Mouse (Mus musculus): ENCODE results near the gene Lhx1.
A peak's percentile ranks its signal among the peaks of the same experiment; 100 is the strongest.

The Lhx1 gene

DNA sequence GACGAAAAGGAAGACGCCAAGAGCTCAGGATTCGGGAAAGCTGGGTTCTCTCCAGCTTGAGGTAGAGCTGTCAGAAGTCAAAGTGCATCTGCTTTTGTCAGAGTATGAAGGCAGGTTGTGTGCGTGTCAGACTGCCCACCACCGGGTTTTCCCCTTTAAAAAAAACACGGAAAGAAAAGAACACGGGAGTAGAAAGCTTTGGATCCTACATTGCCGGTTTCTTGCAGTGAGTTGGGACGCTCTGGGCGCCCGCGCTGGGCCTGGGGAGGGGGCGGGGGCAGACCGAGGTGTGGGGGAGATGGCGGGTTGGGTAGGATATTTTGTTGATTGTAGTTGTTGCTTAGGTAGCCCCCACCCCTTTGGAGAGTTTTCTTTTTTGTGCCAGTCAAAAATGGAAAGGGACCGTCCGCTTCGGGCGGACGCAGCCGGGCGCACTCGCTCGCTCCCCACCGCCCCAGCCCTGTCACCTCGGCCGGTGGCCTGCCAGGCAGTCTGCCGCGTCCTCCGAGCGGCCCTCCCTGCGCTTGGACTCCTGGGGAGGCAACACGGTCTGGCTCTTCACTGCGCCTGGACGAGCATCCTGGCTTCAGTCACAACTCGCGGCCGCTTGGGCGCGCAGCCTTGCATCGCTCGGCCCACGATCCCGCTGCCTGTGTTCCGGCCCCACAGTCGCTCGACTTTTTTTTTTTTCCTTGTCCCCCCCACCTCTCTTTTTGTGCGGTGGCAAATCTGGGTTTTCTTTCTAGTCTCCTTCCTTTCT lies 644 bp downstream of the Lhx1 start:
- peak; percentile 74 for DNase-seq

DNA sequence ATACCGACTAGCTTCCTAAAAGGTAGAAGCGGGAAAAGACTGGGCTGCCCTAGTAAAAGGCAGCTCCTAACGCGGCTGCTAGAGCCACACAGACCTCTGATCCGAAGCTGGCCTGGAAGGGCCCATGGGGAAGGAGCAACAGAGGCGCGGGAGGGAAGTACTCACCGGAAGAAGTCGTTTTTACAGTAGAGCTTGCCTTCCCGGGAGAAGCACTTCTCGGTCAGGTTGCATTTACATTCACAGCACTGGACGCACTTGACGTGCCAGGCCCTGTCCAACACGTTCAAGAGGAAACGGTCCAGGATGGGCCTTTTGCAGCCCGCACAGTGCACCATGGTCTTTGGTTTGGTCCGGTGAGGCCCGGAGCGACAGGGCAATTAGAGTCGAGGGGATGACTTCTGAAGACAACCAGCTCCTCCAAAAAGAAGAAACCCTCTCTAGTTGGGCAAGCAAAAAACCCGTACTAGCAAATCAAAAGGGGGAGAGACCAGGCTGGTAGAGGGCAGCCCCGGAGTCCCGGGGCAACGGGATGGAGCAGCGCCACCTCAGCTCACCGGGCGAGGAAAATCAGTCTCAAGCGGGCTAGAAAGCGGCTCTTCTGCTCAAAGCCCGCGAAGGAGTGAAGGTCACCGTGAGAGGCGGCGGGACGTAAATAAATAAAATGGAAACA lies 1.4 kb downstream of the Lhx1 start:
- peak; percentile 39 for DNase-seq

DNA sequence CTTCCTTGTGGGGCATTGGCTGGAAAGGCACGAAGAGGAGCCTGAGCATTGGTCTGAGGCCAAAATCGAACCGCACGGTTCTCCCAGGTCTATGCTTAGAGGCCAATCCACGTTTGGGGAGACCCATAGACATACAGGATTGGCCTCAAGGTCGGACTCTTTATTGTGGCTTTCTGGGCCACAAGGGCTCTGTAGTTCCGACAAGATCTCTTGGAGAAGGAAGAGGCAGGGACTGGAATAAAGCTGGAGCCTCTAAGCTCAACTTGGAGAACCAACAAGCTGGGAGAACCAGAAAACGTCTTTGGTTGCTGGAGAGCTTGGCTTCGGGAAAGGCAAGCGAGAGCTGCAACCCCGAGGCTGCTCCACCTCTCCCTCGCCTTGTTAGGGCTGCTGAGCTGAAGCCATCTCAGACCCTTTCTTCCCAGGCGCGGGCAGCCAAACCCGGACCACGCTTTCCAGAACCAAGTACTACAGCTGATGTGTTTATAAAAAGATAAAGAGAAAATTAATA lies 2.0 kb downstream of the Lhx1 start:
- peak; percentile 46 for DNase-seq

DNA sequence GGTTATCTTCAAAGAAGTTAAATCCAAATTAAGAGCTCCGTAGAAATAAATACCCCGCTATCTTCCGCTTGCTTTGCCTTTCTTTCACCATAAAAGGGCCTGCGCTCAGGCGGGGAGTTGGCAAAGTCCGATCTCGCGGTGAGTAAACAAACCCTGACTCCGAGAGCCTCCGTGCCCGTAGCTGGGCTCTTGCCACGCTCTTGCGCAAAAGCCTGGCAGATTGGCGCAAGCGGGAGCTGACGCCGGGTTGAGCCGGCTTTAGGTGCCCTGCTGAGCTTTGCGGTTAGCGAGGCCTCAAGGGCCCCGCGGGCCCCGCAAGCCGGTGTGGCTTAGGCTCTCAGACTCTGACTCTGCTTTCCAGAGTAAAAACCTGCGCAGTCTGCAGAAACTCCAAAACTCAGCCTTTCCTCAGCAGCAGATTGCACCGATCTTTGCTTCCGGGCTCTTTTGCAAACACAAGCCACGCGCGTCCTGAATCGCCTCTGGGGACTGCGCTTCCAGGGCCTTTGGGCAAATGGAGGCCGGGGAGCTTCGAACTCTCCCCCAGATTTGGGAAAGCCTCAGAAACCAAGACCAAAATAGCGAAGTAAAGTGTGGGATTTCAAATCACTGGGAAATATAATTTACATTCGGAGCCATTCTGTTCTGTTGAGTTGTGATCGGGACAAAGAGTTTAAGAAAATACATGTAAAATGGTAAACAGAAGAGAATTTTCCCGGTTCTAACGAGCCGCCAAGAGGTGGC lies 2.6 kb downstream of the Lhx1 start:
- DNase-seq: peak; percentile 60

DNA sequence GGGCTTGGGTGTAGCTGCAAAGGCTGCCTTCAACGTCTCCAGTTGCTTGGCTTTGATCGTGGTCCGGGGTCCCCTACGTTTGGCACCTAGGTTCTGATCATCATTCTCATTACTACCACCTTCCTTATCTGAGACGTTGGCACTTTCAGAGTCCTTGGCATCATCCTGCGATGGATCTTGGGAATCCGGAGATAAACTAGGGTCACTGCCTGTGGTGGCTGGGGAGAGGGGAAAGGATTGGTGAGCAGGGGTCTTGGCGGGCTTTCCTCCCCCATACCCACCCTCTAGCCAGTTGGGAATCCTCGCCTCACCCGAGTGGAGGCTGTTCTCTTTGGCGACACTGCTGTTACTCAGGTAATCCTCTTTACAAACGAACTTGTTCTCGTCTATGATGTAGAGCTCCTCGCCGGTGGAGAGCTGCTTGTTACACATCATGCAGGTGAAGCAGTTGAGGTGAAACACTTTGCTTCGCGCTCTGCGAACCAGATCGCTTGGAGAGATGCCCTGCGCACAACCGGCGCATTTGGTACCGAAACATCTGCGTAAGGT lies 3.5 kb downstream of the Lhx1 start:
- peak; percentile 11 for DNase-seq

DNA sequence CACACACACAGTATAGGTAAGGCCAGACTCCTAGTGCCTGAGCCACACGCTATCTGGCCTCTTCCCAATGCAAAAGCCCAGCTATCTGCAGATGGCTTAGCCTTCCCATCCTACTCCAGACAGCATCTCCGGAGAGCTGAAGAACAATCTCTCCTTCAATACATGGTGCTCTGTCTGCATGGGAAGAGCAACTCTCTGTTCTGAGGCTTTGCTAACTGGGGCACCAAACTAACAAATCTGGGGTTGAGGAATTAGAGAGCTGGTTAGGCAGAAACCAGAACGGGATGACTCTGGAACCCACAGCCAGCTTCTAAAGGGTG lies 4.3 kb downstream of the Lhx1 start:
- DNase-seq: no peak

DNA sequence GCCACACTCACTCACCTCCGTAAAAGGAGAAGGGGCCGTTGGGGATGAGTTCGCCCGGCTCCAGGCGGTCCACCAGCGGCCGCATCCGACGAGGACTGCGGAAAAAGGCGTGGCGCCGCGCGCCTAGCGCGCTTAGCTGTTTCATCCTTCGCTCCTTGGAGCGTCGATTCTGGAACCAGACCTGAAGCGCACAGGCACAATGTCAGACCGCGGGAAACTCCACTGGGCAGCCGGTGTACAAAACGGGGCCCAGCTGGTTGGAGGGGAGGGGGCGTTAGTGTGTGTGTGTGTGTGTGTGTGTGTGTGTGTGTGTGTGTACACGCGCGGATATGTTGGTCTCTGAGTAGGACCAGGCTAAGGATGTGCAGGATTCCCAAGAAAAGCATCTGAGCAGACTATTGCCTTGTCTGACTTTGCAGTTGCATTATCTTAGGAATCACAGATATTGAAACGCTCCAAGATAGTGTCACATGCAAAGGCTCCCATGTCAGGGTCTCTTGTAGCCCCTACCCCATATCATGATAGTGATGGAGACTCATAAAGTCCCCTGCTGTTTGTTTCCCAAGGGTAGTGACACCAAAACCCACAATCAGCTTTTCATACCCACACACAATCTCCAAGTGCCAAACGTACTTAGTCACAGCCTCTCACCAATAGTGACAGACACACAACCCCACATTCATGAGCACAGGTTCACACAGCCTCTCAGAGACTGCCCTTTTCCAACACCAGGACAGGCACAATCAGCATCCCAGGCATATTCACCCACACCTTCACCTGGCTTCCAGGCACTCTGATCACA lies 4.9 kb downstream of the Lhx1 start:
- peak; percentile 54 for DNase-seq

DNA sequence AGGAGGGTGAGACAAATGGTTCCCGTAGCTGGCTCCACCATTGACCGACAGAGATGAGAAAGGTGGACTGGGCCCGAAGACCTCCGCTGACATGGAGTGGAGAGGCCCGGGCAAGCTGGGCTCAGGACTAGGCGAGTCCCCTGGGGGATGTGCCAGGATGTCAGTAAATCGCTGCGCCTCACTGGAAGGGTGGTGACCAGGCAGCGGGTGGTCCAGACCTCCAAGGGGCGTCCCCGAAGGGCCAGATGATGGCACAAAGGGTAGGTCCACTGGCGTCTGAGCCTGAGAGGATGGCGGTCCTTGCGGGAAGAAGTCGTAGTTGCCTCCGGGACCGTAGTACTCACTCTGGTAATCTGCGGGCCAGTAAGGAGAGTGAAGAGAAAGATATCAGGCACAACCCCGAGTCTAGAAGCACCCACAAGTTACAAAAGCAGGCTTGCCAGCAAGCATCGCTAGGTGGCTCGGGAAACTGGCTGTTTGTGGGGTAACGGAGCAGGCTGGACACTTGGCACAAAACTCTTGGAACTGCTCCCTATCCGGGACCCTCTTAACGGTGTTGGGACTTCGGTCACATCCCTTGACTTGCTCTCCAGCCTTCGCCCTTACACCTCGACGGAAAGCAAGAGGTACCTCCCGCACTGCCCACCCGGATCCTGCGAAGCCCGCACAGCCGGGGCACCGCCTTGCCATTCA lies 5.6 kb downstream of the Lhx1 start:
- DNase-seq: peak; percentile 38

DNA sequence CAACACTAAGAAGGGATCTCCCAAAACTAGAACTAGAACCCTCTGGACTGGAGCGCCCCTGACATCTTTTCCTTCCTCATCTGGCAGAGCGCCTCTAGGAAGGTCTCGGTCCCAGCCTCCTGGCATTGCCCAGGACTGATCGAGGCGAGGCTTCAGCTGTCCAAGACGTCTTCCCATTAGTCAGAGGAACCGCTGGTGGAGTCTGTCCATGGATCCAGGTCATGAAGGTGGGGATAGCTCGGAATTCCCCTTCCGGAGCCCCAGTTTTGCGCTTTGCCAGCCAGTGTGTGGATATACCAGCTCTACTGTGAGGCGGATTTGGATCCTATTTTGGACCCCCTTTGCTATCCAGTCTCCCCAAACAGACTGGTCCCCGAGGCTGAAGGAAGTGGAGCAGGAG lies 6.3 kb downstream of the Lhx1 start:
- peak; percentile 32 for DNase-seq

DNA sequence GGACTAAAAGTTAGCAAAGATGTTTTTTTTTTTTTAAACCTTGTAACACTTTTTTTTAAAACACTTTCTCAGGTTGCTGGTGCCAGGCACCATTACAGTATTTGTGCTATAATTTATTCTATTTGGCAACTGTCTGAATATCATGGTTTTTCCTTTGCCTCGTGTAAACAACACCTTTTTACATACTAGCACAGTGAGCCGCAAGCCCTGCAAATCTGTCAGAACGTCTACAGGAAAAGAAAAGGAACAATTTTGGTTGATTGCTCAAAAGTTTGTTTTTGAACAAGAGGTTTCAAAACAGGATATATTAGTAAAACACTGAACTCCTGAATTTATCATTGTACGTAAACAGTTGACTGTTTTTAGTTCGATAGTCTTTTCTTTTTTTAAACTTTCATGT lies 7.1 kb downstream of the Lhx1 start:
- DNase-seq: no peak

DNA sequence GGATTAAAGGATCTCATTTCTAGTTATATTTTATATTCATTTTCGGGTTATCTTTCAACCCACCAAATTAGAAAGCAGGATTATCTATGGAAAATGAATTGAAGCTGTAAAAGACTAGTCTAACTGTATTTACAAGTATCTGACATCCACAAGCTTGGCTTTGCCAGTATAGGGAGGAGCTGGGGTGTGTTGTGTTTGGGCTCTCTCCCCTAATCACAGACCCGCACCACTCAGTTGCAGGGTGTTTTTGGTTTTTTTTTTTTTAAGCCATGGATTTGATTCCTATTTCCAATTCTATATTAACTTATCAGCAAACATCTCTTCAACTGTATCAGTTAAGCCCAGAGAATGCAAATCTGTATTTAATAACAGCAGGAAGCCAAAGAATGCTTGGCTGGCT lies 7.9 kb downstream of the Lhx1 start:
- DNase-seq: peak; percentile 21

DNA sequence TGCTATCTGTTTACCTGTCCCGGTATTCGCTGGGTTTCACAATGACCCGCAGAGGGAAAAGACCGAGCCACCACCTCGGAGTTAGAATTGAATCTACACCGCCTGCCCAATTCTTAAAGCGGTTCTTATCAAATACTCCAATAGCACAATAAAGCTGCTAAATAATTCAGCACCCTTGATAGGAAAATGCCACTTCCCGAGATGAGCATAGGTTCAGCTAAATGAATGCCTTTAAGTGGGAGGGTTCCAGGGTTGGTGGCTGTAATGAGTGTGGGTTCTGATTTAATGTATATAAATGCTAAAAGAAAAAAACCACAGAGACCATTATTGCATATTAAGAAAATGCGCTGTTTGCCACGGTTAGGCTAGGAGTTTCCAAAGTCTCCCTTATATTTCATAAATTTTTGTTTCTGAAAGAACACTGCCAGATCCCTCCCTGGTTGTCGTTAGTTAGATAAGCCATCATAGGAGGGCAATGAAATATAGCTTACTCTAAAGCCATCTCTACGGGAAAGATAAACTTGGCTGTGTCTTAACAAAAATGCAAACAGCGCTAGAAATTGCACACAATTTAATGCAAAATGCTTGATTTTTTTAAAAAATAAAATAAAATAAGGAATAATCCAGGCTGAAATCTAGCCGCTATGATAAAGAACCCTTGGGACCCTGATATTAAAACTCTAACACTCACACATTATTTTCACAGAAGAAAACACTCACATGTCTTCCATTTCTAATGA lies 8.7 kb downstream of the Lhx1 start:
- DNase-seq: peak; percentile 19

DNA sequence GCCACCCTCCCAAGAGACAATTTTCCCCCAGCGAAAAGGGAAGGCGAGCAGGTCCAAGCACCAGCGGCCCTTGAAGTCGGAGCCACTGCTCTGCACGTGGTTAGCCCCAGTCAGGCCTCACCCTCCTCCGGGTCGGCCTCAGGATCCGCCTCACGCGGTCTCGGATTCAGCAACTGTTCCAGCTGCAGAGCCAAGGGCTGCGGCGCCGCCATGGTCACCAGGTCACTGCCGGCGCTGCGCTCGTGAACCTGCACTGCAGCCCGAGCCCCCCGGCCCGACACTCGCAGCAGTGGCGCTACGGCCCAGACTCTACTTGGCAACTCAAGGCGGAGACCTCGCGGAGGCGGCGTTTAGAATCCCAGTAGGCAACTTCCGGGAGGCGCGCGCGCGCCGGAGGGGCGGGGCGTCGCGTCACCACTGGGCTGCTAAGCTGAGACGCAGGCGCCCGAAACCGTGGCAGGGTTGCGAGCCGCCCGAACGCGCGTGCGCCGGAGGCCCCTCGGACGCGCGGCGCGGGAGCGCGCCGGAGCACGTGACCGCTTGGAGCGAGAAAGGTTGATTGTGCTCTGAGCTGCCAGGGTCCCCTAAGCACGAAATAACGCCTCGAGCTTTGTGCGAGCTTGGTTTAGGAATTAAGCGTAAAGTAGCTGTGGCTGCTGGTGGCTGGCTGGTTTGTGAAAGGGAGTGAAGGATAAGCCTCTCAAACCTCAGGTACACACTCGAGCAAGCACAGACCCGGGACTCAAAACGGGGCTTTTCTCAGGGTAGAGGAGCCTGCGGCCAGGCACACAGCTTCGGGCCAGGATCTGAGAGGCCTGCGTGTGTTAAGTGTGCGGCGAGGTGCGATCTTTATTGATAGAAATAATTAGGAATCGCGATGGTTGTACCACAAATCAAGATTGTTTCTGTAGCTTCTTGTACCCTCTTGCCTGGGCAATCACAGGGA lies 11.9 kb downstream of the Lhx1 start, which contains the start of gene Aatf:
TSS of gene Aatf (minus strand) at position 352 of the 946 bp plus-strand sequence.
- peak; percentile 99 for DNase-seq

DNA sequence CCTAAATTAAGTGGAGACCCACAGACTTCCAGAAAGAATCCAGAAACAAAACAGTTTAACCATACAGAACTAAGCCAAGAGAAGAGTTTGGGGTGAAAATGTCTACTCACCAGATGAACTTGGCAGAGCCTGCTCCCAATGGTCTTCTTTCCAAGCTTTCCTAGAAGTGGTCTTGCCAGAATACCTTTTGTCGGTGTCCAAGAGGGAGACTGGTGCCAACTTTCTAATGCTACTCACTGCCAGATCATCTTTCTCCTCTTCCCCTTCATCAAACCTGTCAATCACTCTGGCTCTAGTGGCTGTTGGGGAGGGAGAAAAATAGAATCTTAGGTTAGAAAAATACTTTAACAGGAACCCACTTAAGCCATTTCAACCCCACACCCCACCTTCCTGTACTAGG lies 13.3 kb downstream of the Lhx1 start:
- no peak for DNase-seq

DNA sequence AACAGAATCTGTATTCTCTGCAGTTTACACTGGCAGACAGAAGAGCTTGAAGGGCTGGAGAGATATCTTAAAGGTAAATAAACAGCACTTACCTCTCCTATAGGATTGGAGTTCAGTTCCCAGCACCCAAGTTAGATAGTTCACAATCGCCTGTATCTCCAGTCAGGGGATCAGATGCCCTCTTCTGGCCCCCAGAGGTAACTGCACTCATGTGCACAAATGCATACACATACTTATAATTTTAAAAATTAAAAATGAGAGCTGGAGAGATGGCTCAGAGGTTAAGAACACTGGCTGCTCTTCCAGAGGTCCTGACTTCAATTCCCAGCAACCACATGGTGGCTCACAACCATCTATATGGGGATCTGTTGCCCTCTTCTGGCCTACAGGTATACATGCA lies 21.0 kb downstream of the Lhx1 start:
- no peak for DNase-seq

DNA sequence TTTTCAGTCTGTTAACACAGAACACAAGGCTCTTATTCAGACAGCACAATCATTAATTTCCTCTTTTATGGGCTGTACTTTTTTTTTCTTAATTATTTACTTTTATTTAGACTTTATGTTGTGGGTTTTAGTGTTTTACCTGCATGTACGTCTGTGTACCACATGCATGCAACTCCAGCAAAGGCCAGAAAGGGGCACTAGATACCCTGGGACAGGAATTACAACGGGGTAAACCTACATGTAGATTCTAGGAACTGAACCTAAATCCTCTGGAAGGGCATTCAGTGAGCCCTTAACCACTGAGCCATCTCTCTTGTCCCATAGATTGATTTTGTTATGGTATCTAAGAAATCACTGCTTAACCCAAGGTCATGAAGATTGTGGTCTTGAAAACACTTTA lies 27.4 kb downstream of the Lhx1 start:
- peak; percentile 13 for DNase-seq

DNA sequence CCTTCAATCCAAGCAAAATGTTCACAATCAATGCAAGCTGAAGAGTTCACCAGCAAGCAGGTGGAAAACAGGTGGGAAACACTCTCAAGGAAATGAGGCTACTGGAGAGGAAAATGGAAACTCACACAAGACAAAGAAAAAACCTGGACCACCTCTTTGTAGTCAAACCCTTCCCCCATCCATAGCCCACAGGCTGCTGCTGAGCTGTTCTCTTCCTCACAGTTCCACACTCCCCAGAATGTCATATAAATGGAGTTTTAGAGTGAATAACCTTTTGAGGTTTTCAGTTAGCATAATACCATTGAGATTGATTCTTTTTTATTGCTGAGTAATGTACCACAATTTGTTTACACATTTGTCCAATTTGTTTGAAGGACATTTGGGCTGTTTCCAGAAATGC lies 28.4 kb downstream of the Lhx1 start:
- no peak for DNase-seq

DNA sequence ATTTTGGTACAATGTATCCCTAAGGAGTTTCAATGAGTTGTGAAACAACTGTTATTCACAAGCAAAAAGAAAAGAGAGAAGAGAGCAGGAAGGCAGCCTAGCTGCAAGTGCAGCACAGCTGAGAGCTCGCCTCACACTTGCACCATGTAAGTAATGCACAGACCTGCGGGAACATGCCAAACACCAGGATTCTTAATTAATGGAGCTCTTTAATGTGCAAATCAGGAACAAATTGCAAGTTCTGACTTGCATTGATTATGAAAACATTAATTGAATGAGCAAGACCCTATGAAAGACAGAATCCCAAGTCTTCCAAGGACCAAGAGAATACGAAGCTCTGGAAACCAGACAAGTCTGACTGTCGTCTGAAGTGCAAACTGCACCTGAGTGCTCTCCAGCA lies 29.6 kb downstream of the Lhx1 start:
- no peak for DNase-seq

DNA sequence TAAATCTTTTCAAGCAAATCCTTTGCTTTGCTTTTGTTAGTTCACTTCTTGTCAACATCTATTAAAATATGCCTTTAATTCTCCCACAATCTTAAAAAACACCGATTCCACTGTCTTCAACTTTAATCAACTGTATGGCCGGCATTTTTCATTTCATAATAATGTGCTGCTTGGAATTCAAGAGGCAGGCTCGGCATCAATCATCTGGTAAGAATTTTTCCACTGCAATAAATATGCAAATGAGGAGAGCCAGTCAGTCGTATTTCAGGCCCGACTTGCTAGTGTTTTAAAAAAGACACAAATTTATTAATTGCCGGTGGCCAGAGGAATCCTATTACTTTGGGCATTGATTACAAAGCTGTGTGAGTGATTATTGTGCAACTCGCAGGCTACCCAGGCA lies 43.7 kb downstream of the Lhx1 start:
- no peak for DNase-seq

DNA sequence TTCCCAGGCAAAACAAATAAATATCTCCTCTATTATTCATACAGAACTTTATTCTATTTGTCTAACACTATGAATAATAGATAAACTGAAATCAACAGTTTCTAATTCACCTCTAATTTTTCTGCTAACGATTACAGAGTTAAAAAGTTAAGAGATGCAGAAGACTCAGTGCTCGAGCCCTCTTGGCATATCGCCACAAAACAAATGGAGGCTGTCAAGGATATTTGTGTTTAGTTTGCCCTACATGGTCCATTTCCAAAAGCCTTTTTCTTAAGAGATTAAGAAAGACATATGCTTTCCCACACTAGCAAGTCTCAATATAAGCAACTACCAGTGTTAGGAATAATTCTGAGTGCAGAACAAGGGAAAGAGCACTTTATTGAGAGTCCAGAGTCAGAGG lies 44.9 kb downstream of the Lhx1 start:
- no peak for DNase-seq
